Mouse (Mus musculus) G1E (cell line): ENCODE data around the gene Jph2. TPM values are rescaled to one million over a fixed set of nuclear protein-coding genes. Genes with fewer than 3 reads are reported as not detected.

Experiments
- ATAC-seq: 2 replicates; pipeline ENCODE4 v1.8.0; 2016; ENCODE audit warnings: mild to moderate bottlenecking; ENCODE audit not compliant: insufficient number of reproducible peaks, poor library complexity, low FRiP score, severe bottlenecking; ENCODE audit errors: extremely low read depth
- DNase-seq: peaks from one replicate; pipeline ENCODE4 v3.0.0; 2012; ENCODE audit warnings: low spot score
- H3K27me3 ChIP-seq: 2 replicates; pipeline ENCODE4 v1.6.1; 2012; ENCODE audit warnings: mild to moderate bottlenecking, low read length, inconsistent platforms; ENCODE audit not compliant: insufficient read depth
- H3K36me3 ChIP-seq: replicated peaks from 2 replicates; pipeline ENCODE3; 2012; ENCODE audit warnings: mild to moderate bottlenecking, inconsistent platforms
- H3K4me1 ChIP-seq: 2 replicates; pipeline ENCODE4 v1.6.1; 2012; ENCODE audit warnings: low read depth, low read length, inconsistent platforms, mixed read lengths; ENCODE audit not compliant: insufficient read depth
- H3K4me3 ChIP-seq: 2 replicates; pipeline ENCODE4 v1.5.1; 2012; ENCODE audit warnings: low read depth, mild to moderate bottlenecking, inconsistent platforms, low read length, moderate library complexity, mixed read lengths
- H3K9me3 ChIP-seq: replicated peaks from 2 replicates; pipeline ENCODE4 v1.6.1; 2012; ENCODE audit warnings: inconsistent platforms
- CTCF ChIP-seq: IDR thresholded peaks from 2 replicates; pipeline ENCODE4 v1.5.1; 2012; ENCODE audit warnings: low read depth, low read length, inconsistent platforms, mixed read lengths
- GATA1 ChIP-seq: IDR thresholded peaks from 2 replicates; pipeline ENCODE4 v1.6.1; 2012; ENCODE audit warnings: borderline replicate concordance, low read length, inconsistent platforms, mixed read lengths
- GATA2 ChIP-seq: IDR thresholded peaks from 2 replicates; pipeline ENCODE4 v1.6.1; 2012; ENCODE audit warnings: low read depth, low read length, inconsistent platforms, borderline replicate concordance
- POLR2AphosphoS5 ChIP-seq: IDR thresholded peaks from 2 replicates; pipeline ENCODE4 v1.6.1; 2012; ENCODE audit warnings: low read depth, low read length, inconsistent platforms; ENCODE audit not compliant: insufficient replicate concordance
- TAL1 ChIP-seq: conservative IDR thresholded peaks from 2 replicates; pipeline ENCODE4 v1.6.1; 2012; ENCODE audit warnings: low read depth, low read length, inconsistent platforms, mixed read lengths
- polyA plus RNA-seq: library from polyadenylated mRNA; stranded (reverse); fragments of >175 nt; gene quantifications from 2 replicates; pipeline ENCODE4 v1.2.3, GENCODE M21; 2012
- total RNA-seq, 2 experiments: library from RNA; stranded (forward) in 1 of 2; stranded (reverse) in 1 of 2; fragments of 200-1000 nt in 1 of 2; fragments of >200 nt in 1 of 2; fragmentation: Nextera tagmentation in 1 of 2; gene quantifications; 2 replicates each; pipeline ENCODE4 v1.2.3; 2014 to 2017

Jph2 gene
- total and polyA plus RNA-seq, 3 experiments, result 0.05 TPM; not detected in 2

DNA sequence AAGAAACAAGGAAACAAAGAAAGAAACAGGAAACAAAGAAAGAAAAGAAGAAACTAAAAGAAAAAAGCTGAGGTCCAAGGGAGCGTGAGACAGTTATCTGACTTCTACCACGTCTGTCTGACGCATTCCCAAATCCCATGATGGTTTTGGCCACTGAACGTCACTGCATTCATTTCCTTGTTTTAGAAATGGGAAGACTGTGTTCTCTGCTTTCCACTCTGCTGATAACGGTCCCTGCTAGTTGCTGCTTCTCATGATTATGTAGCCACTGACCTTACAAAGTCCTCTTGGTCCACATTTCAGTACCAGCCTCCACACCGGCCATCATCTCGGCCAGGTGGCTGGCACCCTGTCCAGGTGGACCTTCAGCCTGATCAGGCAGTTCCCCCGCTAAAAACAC lies 1.4 kb upstream of the Jph2 start:
- TF ChIP-seq TAL1, result no peak
- TF ChIP-seq GATA1, result no peak
- no peak for TF ChIP-seq GATA2
- TF ChIP-seq POLR2AphosphoS5, result no peak
- TF ChIP-seq CTCF, result no peak
- no peak for DNase-seq
- H3K27me3 ChIP-seq, result peaks cover 23% of the 10 kb centered on the region
- no peak overlapping the region for H3K4me3 ChIP-seq
- no peak for ATAC-seq
- H3K4me1 ChIP-seq, result peaks cover 2% of the 10 kb centered on the region; the same call in 1 of the 2 replicates
- H3K9me3 ChIP-seq, result no peaks in the 10 kb centered on the region
- H3K36me3 ChIP-seq, result peaks cover 6% of the 10 kb centered on the region

DNA sequence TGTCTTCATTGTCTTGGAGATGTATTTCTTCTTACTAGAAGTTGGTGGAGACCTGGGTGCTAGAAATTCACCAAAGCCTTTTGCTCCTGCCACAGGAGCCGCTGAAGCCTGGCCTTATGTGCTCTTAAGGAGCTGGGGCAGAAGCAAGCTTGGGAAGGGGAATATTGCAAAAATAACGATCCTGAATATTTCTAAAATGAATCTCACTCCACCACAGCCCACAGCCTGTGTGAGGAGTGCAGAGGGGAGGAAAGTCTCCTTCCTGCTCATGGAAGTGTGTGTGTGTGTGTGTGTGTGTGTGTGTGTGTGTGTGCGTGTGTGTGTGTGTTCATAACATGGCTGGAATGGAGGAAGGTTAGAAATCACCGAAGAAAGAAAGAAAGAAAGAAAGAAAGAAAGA lies 977 bp upstream of the Jph2 start:
- no peak overlapping the region for H3K4me3 ChIP-seq
- ATAC-seq (no peak), DNase-seq (no peak)
- no peaks in the 10 kb centered on the region for H3K9me3 ChIP-seq
- no peak for TF ChIP-seq TAL1
- no peak for TF ChIP-seq GATA1
- no peak for TF ChIP-seq POLR2AphosphoS5
- no peak for TF ChIP-seq CTCF
- no peak for TF ChIP-seq GATA2
- H3K36me3 ChIP-seq, result peaks cover 2% of the 10 kb centered on the region
- peaks cover 2% of the 10 kb centered on the region; the same call in 1 of the 2 replicates for H3K4me1 ChIP-seq
- H3K27me3 ChIP-seq, result peaks cover 26% of the 10 kb centered on the region

DNA sequence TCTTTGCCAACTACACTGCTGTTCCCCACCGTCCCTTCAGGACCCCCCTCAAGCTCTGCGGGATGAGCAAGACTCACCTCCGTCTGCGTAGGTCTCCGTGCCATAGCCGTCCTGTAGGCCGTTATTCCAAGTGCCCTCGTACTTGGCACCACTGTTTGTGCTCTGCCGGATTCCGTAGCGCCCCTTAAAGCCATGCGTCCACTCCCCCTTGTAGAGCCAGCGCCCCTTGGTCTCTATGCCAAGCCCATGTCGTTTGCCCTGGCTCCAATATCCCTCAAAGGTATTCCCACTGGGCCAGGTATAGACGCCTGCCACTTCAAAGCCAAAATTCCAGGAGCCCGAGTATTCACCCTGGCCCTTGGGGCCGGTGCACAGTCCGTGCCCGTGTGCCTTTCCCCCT lies 722 bp downstream of the Jph2 start:
- ATAC-seq, result no peak
- H3K4me1 ChIP-seq, result no peaks in the 10 kb centered on the region
- peaks cover 36% of the 10 kb centered on the region for H3K27me3 ChIP-seq
- no peaks in the 10 kb centered on the region for H3K9me3 ChIP-seq
- H3K36me3 ChIP-seq, result no peaks in the 10 kb centered on the region
- TF ChIP-seq GATA1 (no peak), CTCF (no peak), GATA2 (no peak), TAL1 (no peak), POLR2AphosphoS5 (no peak)
- no peak for DNase-seq
- H3K4me3 ChIP-seq, result no peak overlapping the region

DNA sequence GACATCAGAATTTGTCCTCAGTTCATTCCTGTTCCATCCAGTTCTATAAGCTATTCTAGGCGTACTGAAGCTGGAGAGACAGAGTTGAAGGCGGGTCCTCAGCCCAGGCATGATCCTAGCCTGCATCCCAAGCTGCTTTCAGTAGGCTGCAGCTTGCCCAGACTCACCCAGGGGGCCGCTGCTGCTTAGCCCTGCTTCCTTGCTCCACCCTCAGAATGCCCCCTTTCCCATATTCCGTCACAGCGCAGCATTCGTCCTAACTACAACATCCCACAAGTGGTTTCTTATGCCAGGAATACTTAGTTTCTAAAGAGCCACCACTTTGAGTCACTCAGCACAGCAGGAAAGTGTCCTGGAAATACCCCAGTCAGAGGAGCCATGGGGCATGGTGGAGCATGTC lies 2.8 kb downstream of the Jph2 start:
- H3K27me3 ChIP-seq, result peaks cover 44% of the 10 kb centered on the region
- H3K9me3 ChIP-seq, result no peaks in the 10 kb centered on the region
- DNase-seq (no peak), ATAC-seq (no peak)
- TF ChIP-seq GATA1 (no peak), GATA2 (no peak), CTCF (no peak), POLR2AphosphoS5 (no peak), TAL1 (no peak)
- H3K4me3 ChIP-seq, result no peak overlapping the region
- H3K36me3 ChIP-seq, result no peaks in the 10 kb centered on the region
- H3K4me1 ChIP-seq, result no peaks in the 10 kb centered on the region

DNA sequence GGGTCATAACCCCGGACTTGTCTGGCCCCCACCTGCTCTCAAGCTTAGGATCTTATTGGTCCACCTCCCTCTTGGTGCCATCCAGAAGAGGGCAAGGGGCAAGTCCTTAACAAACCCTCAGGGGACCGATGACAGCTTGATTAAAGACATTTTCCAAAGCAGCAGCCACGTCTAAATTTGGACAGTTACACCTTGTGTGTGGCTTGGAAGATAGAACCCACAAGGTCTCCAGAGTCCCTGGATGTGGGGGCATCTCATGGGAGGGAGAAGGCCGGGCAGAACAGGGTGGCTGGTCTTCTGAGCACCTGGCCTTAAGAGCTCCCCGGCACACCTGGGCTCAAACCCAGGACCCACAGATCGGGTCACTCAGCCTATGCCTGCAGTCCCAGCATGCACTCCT lies 3.8 kb downstream of the Jph2 start:
- Histone ChIP-seq H3K9me3 (no peaks in the 10 kb centered on the region), H3K36me3 (no peaks in the 10 kb centered on the region), H3K27me3 (peaks cover 44% of the 10 kb centered on the region), H3K4me1 (no peaks in the 10 kb centered on the region), H3K4me3 (no peak overlapping the region)
- ATAC-seq (no peak), DNase-seq (no peak)
- TF ChIP-seq CTCF (no peak), POLR2AphosphoS5 (no peak)

DNA sequence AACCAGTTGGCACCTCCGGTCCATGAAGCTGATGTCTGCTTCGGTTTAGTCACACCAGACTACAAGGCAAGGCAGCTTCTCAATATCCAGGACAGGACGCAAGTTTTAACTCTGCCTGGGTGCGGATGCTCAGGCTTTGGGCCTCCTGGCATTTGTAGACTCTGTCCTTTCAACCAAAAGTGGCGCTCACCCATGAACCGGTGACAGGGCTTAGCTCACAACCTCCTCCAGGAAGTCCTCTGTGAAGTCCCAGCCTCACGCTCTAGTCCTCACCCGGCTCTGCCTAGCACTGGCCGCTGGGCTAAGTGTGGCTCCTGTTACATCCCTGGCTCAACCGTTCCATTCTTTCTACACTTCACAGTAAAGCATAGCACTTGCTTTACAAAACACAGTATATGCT lies 4.6 kb downstream of the Jph2 start:
- Histone ChIP-seq H3K27me3 (peaks cover 44% of the 10 kb centered on the region), H3K4me1 (no peaks in the 10 kb centered on the region), H3K36me3 (no peaks in the 10 kb centered on the region), H3K4me3 (no peak overlapping the region), H3K9me3 (no peaks in the 10 kb centered on the region)
- no peak for DNase-seq
- no peak for TF ChIP-seq CTCF
- TF ChIP-seq GATA2, result no peak
- no peak for ATAC-seq

DNA sequence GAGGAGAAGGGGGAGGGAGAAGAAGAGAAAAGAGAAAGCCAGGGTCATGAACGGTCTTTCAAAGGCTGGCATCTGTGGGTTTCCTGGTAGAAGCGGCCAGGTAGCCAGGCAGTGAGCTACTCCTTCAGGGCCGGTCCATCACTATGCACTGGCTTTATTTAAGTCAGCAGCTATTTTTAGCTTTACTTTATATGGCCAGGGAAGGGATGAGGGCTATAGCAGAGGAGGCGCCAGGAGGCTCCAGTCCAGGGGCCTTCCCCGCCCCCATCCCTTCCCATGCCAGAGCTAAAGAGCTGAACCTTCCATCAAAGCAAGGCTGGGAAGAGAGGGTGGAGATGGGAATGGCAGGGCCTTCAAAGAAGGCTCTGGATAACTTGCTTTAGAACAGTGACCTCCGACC lies 5.4 kb downstream of the Jph2 start:
- Histone ChIP-seq H3K9me3 (no peaks in the 10 kb centered on the region), H3K4me3 (no peak overlapping the region), H3K4me1 (no peaks in the 10 kb centered on the region), H3K36me3 (no peaks in the 10 kb centered on the region), H3K27me3 (peaks cover 39% of the 10 kb centered on the region)
- TF ChIP-seq POLR2AphosphoS5 (no peak), GATA2 (no peak), TAL1 (no peak), GATA1 (no peak), CTCF (no peak)
- ATAC-seq (no peak), DNase-seq (no peak)
